Mouse (Mus musculus) liver, embryonic 14.5 days (tissue): ENCODE results near the gene Fam184b.

Source experiments
- CTCF ChIP-seq: IDR thresholded peaks from 2 replicates; pipeline ENCODE4 v1.5.1; 2016; ENCODE audit warnings: antibody characterized with exemption, low read depth, control low read depth
- EP300 ChIP-seq: IDR thresholded peaks from 2 replicates; pipeline ENCODE4 v1.6.1; 2016; ENCODE audit warnings: antibody characterized with exemption, low read depth

GRCm38 (mm10) chr5:45621511-45621910 lies 17.9 kb downstream of the Fam184b start:
- TF ChIP-seq CTCF (no peak), EP300 (no peak)
